Comparison of ENCODE assay signal across 8 mouse cellular contexts in the genomic region with DNA sequence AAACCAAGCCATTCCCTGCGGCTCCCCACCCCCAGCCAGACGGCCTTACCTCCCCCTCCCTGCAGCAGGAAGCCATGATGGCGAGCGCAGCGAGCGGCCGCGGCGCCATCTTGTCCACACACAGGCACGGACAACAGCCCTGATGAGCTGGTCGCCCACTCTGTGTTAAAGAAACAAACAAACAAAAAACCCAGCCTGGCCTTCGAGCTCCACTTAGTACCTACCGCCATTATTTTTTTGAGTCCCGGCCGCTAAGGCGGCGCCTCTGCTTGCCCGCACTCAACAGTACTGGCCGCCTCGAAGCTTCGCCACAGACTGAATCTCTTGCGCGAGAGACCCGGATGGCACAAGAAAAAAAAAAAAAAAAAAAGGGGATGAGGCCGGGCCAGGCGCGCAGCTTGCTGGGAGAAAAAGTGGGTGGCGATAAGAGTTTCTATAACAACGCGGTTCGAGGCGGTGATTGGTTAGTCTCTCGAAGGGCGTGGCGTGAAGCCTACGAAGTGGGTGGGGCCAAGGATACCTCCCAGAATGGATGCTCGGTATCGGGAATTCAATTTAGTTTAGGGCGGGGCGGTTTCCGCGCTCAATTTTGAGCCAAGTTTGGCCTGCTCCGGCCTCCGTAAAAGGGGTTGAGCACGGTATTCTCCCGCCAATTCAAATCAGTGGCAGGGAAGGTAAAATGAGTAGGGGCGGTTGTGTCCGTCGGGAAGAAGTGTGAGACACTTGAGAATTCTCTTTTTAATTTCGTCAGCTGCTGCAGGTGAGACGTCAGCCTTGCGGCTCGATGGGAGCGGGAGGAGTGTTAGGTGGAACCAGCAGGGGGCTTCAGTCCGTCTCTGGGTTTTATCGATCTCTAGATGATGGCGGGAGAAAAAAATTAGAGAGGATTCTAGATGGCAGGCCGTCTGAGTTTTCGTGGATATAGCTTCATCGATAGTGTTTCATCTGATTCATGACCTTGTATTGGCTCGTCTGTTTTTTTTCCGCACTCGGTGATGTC. TPM values are rescaled to one million over a fixed set of nuclear protein-coding genes. Genes with fewer than 3 reads are reported as not detected.
DNase-seq lines count a peak whose midpoint lies in the region; ATAC-seq and TF ChIP-seq lines count a peak whose summit lies in the region.

A gene (minus strand): TSS at position 350 of the 1,000 bp plus-strand sequence.
A gene (plus strand): TSS at position 652 of the 1,000 bp plus-strand sequence.

- H3K4me3 ChIP-seq in cortical plate, adult 2 months (ENCODE audit: insufficient read depth, low read length), result peak within 1 kb of the TSS; percentile 98
- peak within 1 kb of the TSS; percentile 94 for H3K4me3 ChIP-seq in megakaryocyte, embryonic 14.5 days (replicated peaks)

- H3K9me3 ChIP-seq in megakaryocyte, embryonic 14.5 days, result no peaks in the 10 kb centered on the region

- H3K27me3 ChIP-seq in megakaryocyte, embryonic 14.5 days (replicated peaks), result no peaks in the 10 kb centered on the region

- ATAC-seq in activated CD4-positive, CD25-positive, alpha-beta regulatory T cell, adult 4 months, result peak; percentile 97

- H3K4me1 ChIP-seq in cortical plate, adult 2 months (ENCODE audit: control insufficient read depth, insufficient read depth, low read length), result peaks cover 4% of the 10 kb centered on the region; the same call in 1 of the 2 replicates
- peaks cover 32% of the 10 kb centered on the region for H3K4me1 ChIP-seq in megakaryocyte, embryonic 14.5 days

- peak; percentile 98 to 99 for DNase-seq in gastrocnemius, adult 8-10 months (ENCODE audit: low spot score in 2 of 2)
- DNase-seq in hindlimb bud, embryonic 11.5 days (ENCODE audit: extremely low spot score, low read depth, low spot score), result peak; percentile 97
- DNase-seq in left cerebral cortex, adult 8-10 months (ENCODE audit: low spot score in 2 of 2), result peak; percentile 98 to 100
- DNase-seq in right cerebral cortex, postnatal 10 days (ENCODE audit: low spot score in 2 of 2), result peak; percentile 99 to 100
- peak; percentile 96 for DNase-seq in urinary bladder, postnatal 25 days (ENCODE audit: low spot score)

- H3K36me3 ChIP-seq in megakaryocyte, embryonic 14.5 days (replicated peaks; ENCODE audit: low read length), result peaks cover 36% of the 10 kb centered on the region

- peak; percentile 94 for TF ChIP-seq POLR2A in cortical plate, adult 2 months (IDR thresholded peaks at IDR 0.05; ENCODE audit: extremely low read depth, insufficient read depth, low read length)

- peak within 1 kb of the TSS; percentile 97 for H3K27ac ChIP-seq in cortical plate, adult 2 months (ENCODE audit: insufficient read depth, low read length)

- 0 out of 2 replicates have a peak, but pooled peaks have one; percentile 6 for TF ChIP-seq CTCF in cortical plate, adult 2 months (IDR thresholded peaks at IDR 0.05; ENCODE audit: extremely low read depth, insufficient read depth, low read length)

RNA-seq across cellular contexts. Expression of the first gene that starts in this region (rescaled TPM):
- polyA plus RNA-seq in activated CD4-positive, CD25-positive, alpha-beta regulatory T cell, adult 4 months (2017; shearing (Covaris generic)), result 100 to 1,000 TPM; 149 to 161 TPM
- 81.9 and 92.7 TPM in 2 replicates for polyA plus RNA-seq in cortical plate, adult 2 months (2012; rRNA removed)
- total RNA-seq in gastrocnemius, adult 8-10 months (2022), result 10 to 100 TPM; 28.1 to 39.6 (median 33.0) TPM
- 10 to 100 TPM; 66.7 to 90.2 (median 78.9) TPM for total RNA-seq in left cerebral cortex, adult 8-10 months (2022)
- 15.1 TPM in 1 of 2 replicates, not detected in the other for polyA plus RNA-seq in megakaryocyte, embryonic 14.5 days (2012; ENCODE audit: insufficient read depth, low replicate concordance)

RNA-seq across cellular contexts. Expression of the second gene that starts in this region (rescaled TPM):
- 1 to 10 TPM; 5.5 to 8.9 TPM for polyA plus RNA-seq in activated CD4-positive, CD25-positive, alpha-beta regulatory T cell, adult 4 months (2017; shearing (Covaris generic))
- polyA plus RNA-seq in cortical plate, adult 2 months (2012; rRNA removed), result 0.74 and 1.0 TPM in 2 replicates
- total RNA-seq in gastrocnemius, adult 8-10 months (2022), result under 1 TPM in 1 of 4 experiments, not detected in 3; 0.05 TPM
- total RNA-seq in left cerebral cortex, adult 8-10 months (2022), result 1 to 10 TPM in 1 of 4 experiments, under 1 TPM in 3; 0.48 to 1.4 (median 0.74) TPM
- polyA plus RNA-seq in megakaryocyte, embryonic 14.5 days (2012; ENCODE audit: insufficient read depth, low replicate concordance), result 0.78 TPM in 1 of 2 replicates, not detected in the other

Comparison
In these comparisons a context has a peak if more than half of its experiments do, and no peak if none do; other contexts are left out.
1. Peak in every context shown above with its lines: DNase-seq, ATAC-seq, H3K4me3 ChIP-seq and H3K27ac ChIP-seq.